18 mouse cellular contexts compared by ENCODE assay signal in the genomic region with DNA sequence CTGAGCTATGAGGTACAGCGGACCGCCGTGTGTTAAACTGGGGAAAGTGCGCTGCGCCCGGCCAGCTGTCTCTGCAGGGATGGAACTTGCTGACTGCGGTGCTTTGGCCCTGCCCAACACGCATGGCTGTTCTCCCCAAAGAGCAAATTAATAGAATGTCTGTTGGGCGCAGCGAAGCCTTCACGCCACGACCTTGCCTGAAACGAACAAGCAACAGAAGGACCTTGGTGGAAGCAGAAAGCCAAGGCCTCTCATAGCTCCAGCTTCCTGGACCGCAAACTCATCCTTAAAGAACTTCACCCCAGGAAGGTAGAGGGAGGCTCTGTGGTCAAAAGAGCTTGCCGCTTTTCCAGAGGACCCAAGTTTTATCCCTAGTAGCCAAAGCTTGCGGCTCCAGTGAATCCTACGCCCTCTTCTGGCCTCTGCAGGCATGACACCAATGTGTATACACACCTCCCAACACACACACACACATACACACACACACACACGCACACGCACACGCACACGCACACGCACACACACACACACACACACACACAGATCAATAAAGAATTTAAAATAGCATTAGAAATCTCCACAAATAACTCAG.
DNase-seq lines count a peak whose midpoint lies in the region; ATAC-seq lines count a peak whose summit lies in the region.
"Had no signal": no experiment of that assay in that cellular context is flagged by ENCODE, and none has a peak within 500 bp of the region (broad histone marks: within the 10 kb centered on the region; RNA-seq: fewer than 3 reads in every experiment).

No protein-coding gene starts in this region.

- no peak overlapping the region for H3K9ac ChIP-seq in neural tube, embryonic 14.5 days (replicated peaks; ENCODE audit: low read depth, low read length)
- no peak overlapping the region for H3K9ac ChIP-seq in midbrain, embryonic 13.5 days (replicated peaks)
- H3K9ac ChIP-seq: liver, embryonic 15.5 days had no signal

- WGBS in neural tube, embryonic 14.5 days: 80% methylated on average over 22 of the region's 22 CpGs
- 86% methylated on average over 22 of the region's 22 CpGs for WGBS in midbrain, embryonic 13.5 days

- no peak overlapping the region for H3K4me2 ChIP-seq in neural tube, embryonic 14.5 days (ENCODE audit: low read depth, low read length)
- H3K4me2 ChIP-seq in midbrain, embryonic 13.5 days (replicated peaks): no peak overlapping the region
- H3K4me2 ChIP-seq: liver, embryonic 15.5 days had no signal

- ATAC-seq in neural tube, embryonic 14.5 days (ENCODE audit: low read depth): no peak
- no peak for ATAC-seq in midbrain, embryonic 13.5 days
- ATAC-seq: Patski had no signal

- peak overlapping the region; percentile 16; the same call in 1 of the 2 replicates for H3K27ac ChIP-seq in neural tube, embryonic 14.5 days (ENCODE audit: low read depth, low read length)
- H3K27ac ChIP-seq in midbrain, embryonic 13.5 days: no peak overlapping the region
- H3K27ac ChIP-seq: hindbrain, embryonic 10.5 days; kidney, postnatal 0 days; left cerebral cortex, adult 2 months; liver, embryonic 15.5 days had no signal

- no peaks in the 10 kb centered on the region for H3K36me3 ChIP-seq in neural tube, embryonic 14.5 days (ENCODE audit: control insufficient read depth, insufficient read depth, low read length)
- no peaks in the 10 kb centered on the region for H3K36me3 ChIP-seq in midbrain, embryonic 13.5 days
- H3K36me3 ChIP-seq: hindbrain, embryonic 10.5 days; liver, embryonic 15.5 days had no signal

- H3K9me3 ChIP-seq in neural tube, embryonic 14.5 days (ENCODE audit: control insufficient read depth, low read length): no peaks in the 10 kb centered on the region
- H3K9me3 ChIP-seq in midbrain, embryonic 13.5 days: no peaks in the 10 kb centered on the region
- H3K9me3 ChIP-seq: hindbrain, embryonic 10.5 days; liver, embryonic 15.5 days had no signal

- no peak overlapping the region for H3K4me3 ChIP-seq in neural tube, embryonic 14.5 days (ENCODE audit: low read depth, low read length)
- H3K4me3 ChIP-seq in midbrain, embryonic 13.5 days (replicated peaks): no peak overlapping the region
- H3K4me3 ChIP-seq: hindbrain, embryonic 10.5 days; left cerebral cortex, adult 2 months; liver, embryonic 15.5 days had no signal

- no peaks in the 10 kb centered on the region for H3K4me1 ChIP-seq in neural tube, embryonic 14.5 days (ENCODE audit: control insufficient read depth, insufficient read depth, low read length)
- H3K4me1 ChIP-seq in midbrain, embryonic 13.5 days (replicated peaks): no peaks in the 10 kb centered on the region
- H3K4me1 ChIP-seq: liver, embryonic 15.5 days had no signal

- peak; percentile 64 for DNase-seq in adrenal gland, adult 2 months
- DNase-seq in adrenal gland, postnatal 4 days (ENCODE audit: low spot score in 2 of 2): no peak
- DNase-seq in neural tube, embryonic 10.5 days (ENCODE audit: extremely low spot score, low spot score): no peak
- DNase-seq in adrenal gland, postnatal 25 days: peak; percentile 24
- DNase-seq in testis, postnatal 10 days (ENCODE audit: low spot score): peak; percentile 62
- no peak for DNase-seq in cerebellum, adult 11 months
- DNase-seq: cerebellum, adult 9-11 months; gastrocnemius, postnatal 25 days; kidney, adult 11 months; lung, postnatal 14 days; thymus, adult 2 months had no signal

- no peaks in the 10 kb centered on the region for H3K27me3 ChIP-seq in neural tube, embryonic 14.5 days (ENCODE audit: control insufficient read depth, insufficient read depth, low read length)
- no peaks in the 10 kb centered on the region for H3K27me3 ChIP-seq in midbrain, embryonic 13.5 days
- H3K27me3 ChIP-seq: liver, embryonic 15.5 days; Patski had no signal

Comparison
In these comparisons a context has a peak if more than half of its experiments do, and no peak if none do; other contexts are left out.
1. DNase-seq: peak in adrenal gland, adult 2 months (single experiment), adrenal gland, postnatal 25 days (single experiment) and testis, postnatal 10 days (single experiment); none in adrenal gland, postnatal 4 days (0 of 2), neural tube, embryonic 10.5 days (single experiment) and cerebellum, adult 11 months (single experiment).